Mouse (Mus musculus) myocyte (in vitro differentiated cells): ENCODE measurements around the gene Hdac7.

ENCODE experiments used
- CEBPB ChIP-seq: IDR thresholded peaks from 2 replicates; pipeline ENCODE4 v1.6.1; 2011; ENCODE audit warnings: mild to moderate bottlenecking, moderate library complexity; ENCODE audit not compliant: poor library complexity, insufficient read depth, severe bottlenecking
- E2F4 ChIP-seq: IDR thresholded peaks from one replicate; pipeline ENCODE4 v1.6.1; 2011; ENCODE audit warnings: mild to moderate bottlenecking, control low read depth, moderate library complexity; ENCODE audit not compliant: insufficient read depth
- MAX ChIP-seq: IDR thresholded peaks from one replicate; pipeline ENCODE4 v1.6.1; 2011; ENCODE audit warnings: low read depth, mild to moderate bottlenecking, control low read depth
- MYOD1 ChIP-seq, 3 experiments: IDR thresholded peaks; one replicate each; pipeline ENCODE4 v1.6.1; 2011; ENCODE audit warnings: control low read depth in 2 of 3, low read depth in 2 of 3, mild to moderate bottlenecking in 2 of 3, moderate library complexity in 1 of 3; ENCODE audit not compliant: insufficient read length in 2 of 3, control insufficient read depth in 1 of 3
- MYOG ChIP-seq, 3 experiments: IDR thresholded peaks; one replicate each; pipeline ENCODE4 v1.6.1; 2011; ENCODE audit warnings: control low read depth in 2 of 3, low read depth in 2 of 3, mild to moderate bottlenecking in 2 of 3; ENCODE audit not compliant: insufficient read length in 2 of 3, control insufficient read depth in 1 of 3, insufficient read depth in 1 of 3
- POLR2A ChIP-seq: IDR thresholded peaks from one replicate; pipeline ENCODE4 v1.6.1; 2011; ENCODE audit warnings: low read depth, mild to moderate bottlenecking, control low read depth, moderate library complexity; ENCODE audit not compliant: insufficient read length
- POLR2AphosphoS2 ChIP-seq: IDR thresholded peaks from one replicate; pipeline ENCODE4 v1.6.1; 2011; ENCODE audit warnings: low read depth, control low read depth; ENCODE audit not compliant: insufficient read length
- REST ChIP-seq: IDR thresholded peaks from one replicate; pipeline ENCODE4 v1.6.1; 2011; ENCODE audit warnings: mild to moderate bottlenecking, control low read depth, moderate library complexity; ENCODE audit not compliant: insufficient read depth, insufficient read length
- SRF ChIP-seq: IDR thresholded peaks from one replicate; pipeline ENCODE4 v1.6.1; 2011; ENCODE audit warnings: low read depth; ENCODE audit not compliant: control insufficient read depth, insufficient read length
- TCF12 ChIP-seq: IDR thresholded peaks from one replicate; pipeline ENCODE4 v1.6.1; 2011; ENCODE audit warnings: mild to moderate bottlenecking, control low read depth; ENCODE audit not compliant: poor library complexity, insufficient read depth, severe bottlenecking
- TCF3 ChIP-seq: IDR thresholded peaks from one replicate; pipeline ENCODE4 v1.6.1; 2011; ENCODE audit warnings: low read depth, control low read depth; ENCODE audit not compliant: insufficient read length
- USF1 ChIP-seq: IDR thresholded peaks from one replicate; pipeline ENCODE4 v1.6.1; 2011; ENCODE audit warnings: low read depth, mild to moderate bottlenecking, control low read depth, moderate library complexity

DNA sequence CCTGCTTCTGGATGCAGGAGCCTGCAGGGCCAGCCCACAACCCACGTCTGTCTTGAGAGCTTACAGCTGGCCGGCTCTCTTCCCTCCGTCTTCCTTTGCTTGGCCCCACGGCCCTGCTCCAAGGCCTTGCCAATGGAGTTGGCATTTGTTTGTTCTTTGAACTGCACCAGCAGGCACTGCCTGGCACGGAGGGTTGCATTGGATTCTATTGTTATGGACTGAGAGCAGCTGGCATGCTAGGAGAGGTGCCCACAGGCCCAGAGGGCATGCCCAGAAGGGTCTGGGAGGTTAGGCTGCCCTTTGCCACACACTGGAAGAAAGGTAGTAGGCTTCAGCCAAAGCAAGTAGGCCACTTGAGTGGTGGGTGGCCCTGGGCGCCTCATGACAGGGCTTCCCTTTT is 55.5 kb downstream of the Hdac7 start:
- TF ChIP-seq MAX (no peak), POLR2A (no peak), MYOD1 (IDR thresholded peaks at IDR 0.05; ENCODE audit: control insufficient read depth in 1 of 3, insufficient read length in 2 of 3, low read depth in 2 of 3) (no peak), POLR2AphosphoS2 (peak; percentile 62), SRF (no peak), MYOG (IDR thresholded peaks at IDR 0.05; ENCODE audit: control insufficient read depth in 1 of 3, insufficient read depth in 1 of 3, insufficient read length in 2 of 3, low read depth in 2 of 3) (no peak), USF1 (no peak), E2F4 (no peak), TCF12 (no peak), CEBPB (no peak), TCF3 (no peak), REST (no peak)
